Mouse (Mus musculus): ENCODE data around the gene Adam22. TPM values are rescaled to one million over a fixed set of nuclear protein-coding genes. Genes with fewer than 3 reads are reported as not detected.

Adam22 gene
- polyA plus RNA-seq (2014; fragmentation: Nextera tagmentation; extraction: Ambion mirVana): 6.1 and 7.8 TPM in 2 replicates

DNA sequence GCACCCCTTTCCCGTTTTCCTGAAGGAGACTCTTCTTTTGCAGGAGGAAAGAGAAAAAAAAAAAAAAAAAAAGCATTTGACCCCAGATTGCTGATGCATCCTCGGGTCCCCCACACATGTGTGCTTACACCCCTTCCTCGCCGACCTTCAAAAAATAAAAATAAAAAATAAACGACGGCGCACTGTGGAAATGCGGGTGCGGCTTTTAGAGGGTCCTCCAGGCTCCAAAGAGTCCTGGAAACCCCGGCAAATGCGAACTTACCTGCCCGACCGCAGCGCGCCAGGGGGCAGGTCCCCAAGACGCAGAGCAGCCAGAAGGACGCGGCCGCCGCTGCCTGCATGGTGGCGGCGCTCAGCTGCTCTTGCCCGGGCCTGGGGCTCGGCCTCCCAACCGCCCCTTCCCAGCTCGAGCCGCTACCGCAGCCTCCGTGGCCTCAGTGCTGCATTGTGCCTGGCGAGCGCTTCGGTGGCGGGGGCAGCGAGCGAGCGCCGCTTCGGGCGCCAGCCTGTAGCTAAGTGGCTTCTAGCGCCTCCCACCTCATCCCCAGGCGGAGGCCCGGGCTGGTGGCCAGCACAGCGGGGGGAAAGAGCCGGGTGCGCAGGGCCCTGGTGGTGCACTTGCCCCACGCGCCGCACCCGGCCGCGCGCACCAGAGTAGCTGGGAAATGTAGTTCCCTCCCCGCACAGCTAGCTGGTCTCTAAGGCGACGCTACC lies at the start of gene Adam22:
Gene Adam22, minus strand, starts transcription at position 547 of the 714 bp plus-strand sequence.
- Histone ChIP-seq H3K4me3 (ENCODE audit: low read depth, low read length) (peak within 1 kb of the TSS; percentile 55), H3K27ac (ENCODE audit: low read depth, low read length) (no peak within 1 kb of the TSS), H3K9me3 (replicated peaks; ENCODE audit: control insufficient read depth, low read length) (no peaks in the 10 kb centered on the region), H3K9ac (ENCODE audit: low read depth, low read length) (peak within 1 kb of the TSS; percentile 56), H3K27me3 (ENCODE audit: control insufficient read depth, insufficient read depth, low read length) (0 out of 2 replicates have a peak, but pooled peaks cover 4% of the 10 kb centered on the region), H3K36me3 (ENCODE audit: control insufficient read depth, insufficient read depth, low read length) (no peaks in the 10 kb centered on the region), H3K4me1 (ENCODE audit: control insufficient read depth, insufficient read depth, low read length) (no peaks in the 10 kb centered on the region), H3K4me2 (peak within 1 kb of the TSS; percentile 70)
- under 1% methylated on average over 54 of the region's 55 CpGs for WGBS (ENCODE audit: insufficient replicate concordance)
- ATAC-seq (replicated peaks; ENCODE audit: insufficient number of reproducible peaks, low FRiP score, low TSS enrichment): peak; percentile 85

DNA sequence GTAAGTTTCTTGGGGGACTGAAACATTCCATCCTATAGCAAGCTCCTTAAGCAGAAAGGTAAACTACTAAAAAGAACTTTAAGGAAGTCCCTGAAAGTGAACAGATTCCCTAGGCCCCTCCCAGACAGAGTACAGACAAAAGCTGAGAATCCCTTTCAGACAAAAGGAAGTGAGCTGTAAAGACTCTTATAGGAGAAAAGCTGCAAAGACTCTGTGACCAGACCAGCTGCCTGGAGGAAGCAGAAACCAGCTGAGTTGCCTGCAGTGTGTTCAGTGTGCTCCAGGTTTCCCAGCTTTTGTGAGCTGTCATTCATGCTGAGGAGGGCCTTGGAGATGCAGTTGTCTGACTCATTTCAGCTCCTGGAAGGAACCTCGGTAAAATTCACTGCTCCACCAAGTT lies 49.5 kb upstream of the Adam22 start:
- H3K36me3 ChIP-seq (ENCODE audit: control insufficient read depth, insufficient read depth, low read length): no peaks in the 10 kb centered on the region
- no peak overlapping the region for H3K4me3 ChIP-seq (ENCODE audit: low read depth, low read length)
- no peak overlapping the region for H3K4me2 ChIP-seq
- no peak overlapping the region for H3K9ac ChIP-seq (ENCODE audit: low read depth, low read length)
- H3K4me1 ChIP-seq (ENCODE audit: control insufficient read depth, insufficient read depth, low read length): peaks cover 3% of the 10 kb centered on the region; the same call in 1 of the 2 replicates
- 33% methylated on average over 1 of the region's 1 CpGs for WGBS (ENCODE audit: insufficient replicate concordance)
- no peak overlapping the region for H3K27ac ChIP-seq (ENCODE audit: low read depth, low read length)
- H3K27me3 ChIP-seq (ENCODE audit: control insufficient read depth, insufficient read depth, low read length): no peaks in the 10 kb centered on the region
- no peaks in the 10 kb centered on the region for H3K9me3 ChIP-seq (replicated peaks; ENCODE audit: control insufficient read depth, low read length)
- no peak for ATAC-seq (replicated peaks; ENCODE audit: insufficient number of reproducible peaks, low FRiP score, low TSS enrichment)

DNA sequence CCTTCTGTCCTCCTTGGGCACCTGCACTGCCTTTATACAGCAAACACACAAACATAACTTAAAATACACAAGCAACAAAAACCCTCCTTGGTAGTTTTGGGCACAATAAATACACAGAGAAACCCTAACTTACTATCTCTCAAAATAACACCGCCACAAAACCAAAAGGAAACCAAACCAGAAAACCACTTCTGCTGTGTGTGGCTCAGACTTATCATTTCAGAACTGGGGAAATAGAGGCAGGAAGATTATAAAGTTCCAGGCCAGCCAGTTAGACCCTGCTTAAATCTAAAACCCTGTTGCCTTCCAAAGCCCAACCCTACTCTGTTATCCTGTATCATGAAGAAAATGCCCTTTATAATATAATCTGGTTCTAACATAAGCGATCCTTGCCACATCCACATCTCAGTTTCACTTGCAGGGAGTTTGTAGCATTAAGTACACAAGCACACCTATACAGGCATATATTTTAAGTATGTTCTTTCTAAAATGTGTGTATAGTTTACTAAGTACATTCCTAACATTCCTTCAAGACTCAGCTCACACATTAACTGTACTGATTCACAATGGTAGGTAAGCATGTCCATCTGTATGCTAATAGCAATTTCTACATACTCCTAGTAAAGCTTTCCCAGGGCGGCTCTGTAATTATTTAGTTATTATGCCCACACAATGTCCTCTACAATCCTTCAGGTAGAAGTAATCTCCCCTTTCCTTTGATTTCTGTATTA lies 48.9 kb upstream of the Adam22 start:
- Histone ChIP-seq H3K4me2 (no peak overlapping the region), H3K9ac (ENCODE audit: low read depth, low read length) (no peak overlapping the region), H3K27ac (ENCODE audit: low read depth, low read length) (no peak overlapping the region), H3K27me3 (ENCODE audit: control insufficient read depth, insufficient read depth, low read length) (no peaks in the 10 kb centered on the region), H3K4me1 (ENCODE audit: control insufficient read depth, insufficient read depth, low read length) (peaks cover 3% of the 10 kb centered on the region; the same call in 1 of the 2 replicates), H3K36me3 (ENCODE audit: control insufficient read depth, insufficient read depth, low read length) (no peaks in the 10 kb centered on the region), H3K9me3 (replicated peaks; ENCODE audit: control insufficient read depth, low read length) (no peaks in the 10 kb centered on the region), H3K4me3 (ENCODE audit: low read depth, low read length) (no peak overlapping the region)
- WGBS (ENCODE audit: insufficient replicate concordance): 89% methylated on average over 3 of the region's 3 CpGs
- ATAC-seq (replicated peaks; ENCODE audit: insufficient number of reproducible peaks, low FRiP score, low TSS enrichment): no peak

DNA sequence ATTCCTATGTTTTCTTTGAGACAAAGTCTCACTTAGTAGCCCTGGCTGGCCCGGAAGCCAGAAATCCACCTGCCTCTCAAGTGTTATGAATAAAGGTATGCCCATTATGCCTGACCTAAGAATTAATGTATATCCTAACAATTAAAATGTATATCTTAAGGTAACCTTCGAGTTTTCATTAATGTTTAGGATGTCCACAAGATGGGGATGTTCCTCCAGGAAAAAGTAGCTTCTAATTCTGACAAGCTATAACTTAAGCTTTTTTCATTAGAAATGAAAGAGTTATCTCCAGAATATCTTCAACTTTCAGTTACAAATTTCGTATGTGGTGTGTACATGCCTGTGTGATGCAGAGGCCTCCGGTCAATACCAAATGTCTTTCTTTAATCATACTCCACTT lies 40.8 kb upstream of the Adam22 start:
- ATAC-seq (replicated peaks; ENCODE audit: insufficient number of reproducible peaks, low FRiP score, low TSS enrichment): no peak
- Histone ChIP-seq H3K4me1 (ENCODE audit: control insufficient read depth, insufficient read depth, low read length) (no peaks in the 10 kb centered on the region), H3K4me3 (ENCODE audit: low read depth, low read length) (no peak overlapping the region), H3K4me2 (no peak overlapping the region), H3K9me3 (replicated peaks; ENCODE audit: control insufficient read depth, low read length) (no peaks in the 10 kb centered on the region), H3K27me3 (ENCODE audit: control insufficient read depth, insufficient read depth, low read length) (no peaks in the 10 kb centered on the region), H3K27ac (ENCODE audit: low read depth, low read length) (no peak overlapping the region), H3K9ac (ENCODE audit: low read depth, low read length) (no peak overlapping the region), H3K36me3 (ENCODE audit: control insufficient read depth, insufficient read depth, low read length) (peaks cover 24% of the 10 kb centered on the region)
- 91% methylated on average over 4 of the region's 4 CpGs for WGBS (ENCODE audit: insufficient replicate concordance)

DNA sequence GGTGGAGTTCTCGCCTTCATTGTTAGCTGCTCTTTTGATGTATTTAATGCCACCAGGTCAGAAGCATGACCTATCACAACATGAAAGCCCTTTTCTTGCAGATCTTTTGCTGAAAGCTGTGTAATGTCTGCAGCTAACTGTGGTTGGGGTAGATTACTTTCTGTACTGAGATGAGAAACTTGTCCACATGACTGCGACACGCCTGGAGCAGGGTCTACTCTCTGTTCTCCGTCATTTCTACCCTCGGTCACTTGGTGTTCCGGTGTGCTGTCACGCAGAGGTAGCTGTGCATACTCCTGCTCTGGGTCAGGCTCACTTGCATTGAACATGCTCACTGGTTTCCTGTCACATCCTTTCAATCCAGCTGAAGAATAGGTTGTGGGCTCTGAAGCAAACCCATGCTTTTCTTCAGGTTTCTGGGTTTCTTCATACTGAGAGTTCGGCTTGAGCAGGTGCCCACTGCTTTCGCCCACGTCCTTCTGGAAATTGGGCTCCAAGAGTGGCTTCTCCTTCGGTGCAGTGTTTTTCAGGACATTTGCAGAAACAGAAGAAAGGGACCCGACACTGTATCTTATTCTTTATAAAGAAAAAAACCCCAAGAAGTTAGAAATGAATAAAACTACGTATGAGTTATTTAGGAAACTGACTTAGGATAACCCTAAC lies 29.8 kb upstream of the Adam22 start:
- no peak for ATAC-seq (replicated peaks; ENCODE audit: insufficient number of reproducible peaks, low FRiP score, low TSS enrichment)
- Histone ChIP-seq H3K4me1 (ENCODE audit: control insufficient read depth, insufficient read depth, low read length) (no peaks in the 10 kb centered on the region), H3K4me3 (ENCODE audit: low read depth, low read length) (no peak overlapping the region), H3K36me3 (ENCODE audit: control insufficient read depth, insufficient read depth, low read length) (peaks cover 13% of the 10 kb centered on the region; the same call in 1 of the 2 replicates), H3K9ac (ENCODE audit: low read depth, low read length) (no peak overlapping the region), H3K27me3 (ENCODE audit: control insufficient read depth, insufficient read depth, low read length) (no peaks in the 10 kb centered on the region), H3K9me3 (replicated peaks; ENCODE audit: control insufficient read depth, low read length) (no peaks in the 10 kb centered on the region), H3K27ac (ENCODE audit: low read depth, low read length) (no peak overlapping the region), H3K4me2 (no peak overlapping the region)
- 92% methylated on average over 13 of the region's 13 CpGs for WGBS (ENCODE audit: insufficient replicate concordance)

DNA sequence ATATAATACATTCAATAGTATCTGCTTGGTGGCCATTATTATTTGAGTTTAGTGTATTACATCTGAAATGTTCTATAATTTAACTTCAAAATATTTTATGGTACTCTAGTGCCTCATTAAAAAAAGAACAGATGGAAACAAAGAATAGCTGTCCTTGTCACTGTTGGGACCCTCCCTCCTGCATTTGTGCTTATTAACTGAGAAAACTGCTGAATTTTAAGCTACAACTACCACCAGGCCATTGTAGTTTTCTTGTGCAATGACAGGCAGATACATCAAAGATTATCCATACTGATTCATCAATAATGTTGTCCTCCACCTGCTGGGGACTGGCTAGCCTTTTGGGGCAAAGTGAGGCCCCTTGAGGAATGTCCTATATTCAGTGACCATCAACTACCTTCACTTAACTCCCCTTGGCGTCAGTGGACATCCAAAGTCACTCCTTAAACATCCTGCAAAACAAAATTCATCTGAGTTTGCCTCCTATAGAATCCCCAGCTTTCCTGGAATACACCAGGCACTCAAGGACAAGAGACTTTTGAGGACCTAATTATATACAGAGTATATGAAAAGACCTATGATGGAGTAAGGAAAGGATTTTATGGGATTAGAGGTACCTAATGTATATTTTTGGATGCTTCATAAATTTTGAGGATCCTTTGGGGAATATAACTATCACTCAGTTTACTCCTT lies 26.1 kb upstream of the Adam22 start:
- Histone ChIP-seq H3K4me2 (no peak overlapping the region), H3K4me1 (ENCODE audit: control insufficient read depth, insufficient read depth, low read length) (no peaks in the 10 kb centered on the region), H3K36me3 (ENCODE audit: control insufficient read depth, insufficient read depth, low read length) (peaks cover 11% of the 10 kb centered on the region; the same call in 1 of the 2 replicates), H3K9ac (ENCODE audit: low read depth, low read length) (no peak overlapping the region), H3K27me3 (ENCODE audit: control insufficient read depth, insufficient read depth, low read length) (no peaks in the 10 kb centered on the region), H3K4me3 (ENCODE audit: low read depth, low read length) (no peak overlapping the region), H3K27ac (ENCODE audit: low read depth, low read length) (no peak overlapping the region), H3K9me3 (replicated peaks; ENCODE audit: control insufficient read depth, low read length) (no peaks in the 10 kb centered on the region)
- WGBS (ENCODE audit: insufficient replicate concordance): 63% methylated on average over 1 of the region's 1 CpGs
- no peak for ATAC-seq (replicated peaks; ENCODE audit: insufficient number of reproducible peaks, low FRiP score, low TSS enrichment)

DNA sequence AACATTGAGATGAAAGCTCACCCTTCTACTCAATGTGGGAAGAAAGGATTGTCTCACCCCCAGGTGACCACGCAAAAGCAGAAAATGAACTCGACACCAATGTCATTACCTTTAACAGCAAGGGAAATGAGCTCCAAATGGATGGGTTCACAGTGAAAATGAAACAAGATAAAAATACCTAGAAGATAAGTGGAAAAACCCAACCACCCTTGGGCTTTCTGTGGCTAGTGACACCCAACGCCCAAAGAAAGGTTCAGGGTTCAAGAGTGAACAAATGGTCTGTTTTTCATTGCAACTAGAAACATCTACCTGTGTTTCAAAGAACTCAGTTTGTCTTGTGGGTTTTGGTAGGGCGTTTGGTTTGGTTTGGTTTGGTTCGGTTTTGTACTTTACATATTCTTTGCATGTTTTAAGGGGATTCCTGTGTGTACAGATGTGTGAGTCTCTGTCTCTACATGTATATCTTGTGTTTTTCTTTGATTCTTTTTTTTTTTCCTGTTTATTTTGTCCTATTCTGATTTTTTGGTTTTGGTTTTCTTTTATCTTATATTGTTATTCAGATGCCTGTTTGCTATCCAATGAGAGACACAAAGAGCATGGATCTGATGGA lies 6.4 kb upstream of the Adam22 start:
- no peak overlapping the region for H3K9ac ChIP-seq (ENCODE audit: low read depth, low read length)
- no peak overlapping the region for H3K27ac ChIP-seq (ENCODE audit: low read depth, low read length)
- no peaks in the 10 kb centered on the region for H3K36me3 ChIP-seq (ENCODE audit: control insufficient read depth, insufficient read depth, low read length)
- 74% methylated on average over 5 of the region's 5 CpGs for WGBS (ENCODE audit: insufficient replicate concordance)
- no peak overlapping the region for H3K4me2 ChIP-seq
- no peaks in the 10 kb centered on the region for H3K9me3 ChIP-seq (replicated peaks; ENCODE audit: control insufficient read depth, low read length)
- no peak for ATAC-seq (replicated peaks; ENCODE audit: insufficient number of reproducible peaks, low FRiP score, low TSS enrichment)
- H3K4me1 ChIP-seq (ENCODE audit: control insufficient read depth, insufficient read depth, low read length): no peaks in the 10 kb centered on the region
- no peaks in the 10 kb centered on the region for H3K27me3 ChIP-seq (ENCODE audit: control insufficient read depth, insufficient read depth, low read length)
- H3K4me3 ChIP-seq (ENCODE audit: low read depth, low read length): no peak overlapping the region

DNA sequence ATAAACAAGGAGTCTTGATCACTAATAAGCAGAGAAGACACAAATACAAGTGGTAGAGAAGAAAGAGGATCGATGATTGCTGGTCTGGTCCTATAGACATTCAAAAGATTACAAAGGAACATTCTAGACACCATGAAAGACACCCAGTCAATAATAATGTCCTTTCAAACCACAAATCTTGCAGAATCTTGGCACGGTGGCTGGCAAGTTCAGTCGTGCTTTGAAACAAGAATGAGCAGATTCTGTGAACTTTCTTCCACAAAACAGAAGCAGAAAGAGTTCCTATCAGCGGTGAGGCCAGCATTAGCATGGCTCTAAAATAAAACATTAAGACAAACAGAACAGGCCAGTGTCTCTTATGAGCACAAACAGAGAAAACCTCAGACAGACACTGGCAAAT lies 5.5 kb upstream of the Adam22 start:
- H3K27me3 ChIP-seq (ENCODE audit: control insufficient read depth, insufficient read depth, low read length): no peaks in the 10 kb centered on the region
- no peaks in the 10 kb centered on the region for H3K4me1 ChIP-seq (ENCODE audit: control insufficient read depth, insufficient read depth, low read length)
- H3K9me3 ChIP-seq (replicated peaks; ENCODE audit: control insufficient read depth, low read length): no peaks in the 10 kb centered on the region
- 80% methylated on average over 4 of the region's 4 CpGs for WGBS (ENCODE audit: insufficient replicate concordance)
- no peaks in the 10 kb centered on the region for H3K36me3 ChIP-seq (ENCODE audit: control insufficient read depth, insufficient read depth, low read length)
- H3K9ac ChIP-seq (ENCODE audit: low read depth, low read length): no peak overlapping the region
- no peak overlapping the region for H3K4me2 ChIP-seq
- H3K4me3 ChIP-seq (ENCODE audit: low read depth, low read length): no peak overlapping the region
- no peak for ATAC-seq (replicated peaks; ENCODE audit: insufficient number of reproducible peaks, low FRiP score, low TSS enrichment)
- no peak overlapping the region for H3K27ac ChIP-seq (ENCODE audit: low read depth, low read length)

Measured in heart, embryonic 11.5 days (tissue).